ENCODE assay signal across 8 mouse cellular contexts in the genomic region with DNA sequence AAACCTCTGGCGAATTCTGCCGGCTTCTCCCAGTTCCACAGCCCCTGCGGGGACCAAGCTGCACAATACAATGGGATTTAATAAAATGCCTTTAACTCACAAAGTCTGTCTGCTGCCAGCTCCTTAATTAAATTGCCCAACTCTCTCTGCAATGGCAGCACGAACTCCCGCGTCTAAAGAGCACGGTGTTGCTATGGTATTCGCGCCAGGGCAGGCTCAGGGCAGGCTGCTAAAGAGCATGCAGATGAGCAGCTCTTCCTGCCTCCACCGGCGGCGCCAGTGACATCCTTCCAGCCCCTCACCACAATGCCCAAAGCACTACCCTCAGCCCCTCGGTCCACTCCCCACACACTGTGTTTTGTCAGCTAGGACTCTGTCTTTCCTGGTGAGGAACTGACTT. TPM values are rescaled to one million over a fixed set of nuclear protein-coding genes. Genes with fewer than 3 reads are reported as not detected.
DNase-seq lines count a peak whose midpoint lies in the region; ATAC-seq and TF ChIP-seq lines count a peak whose summit lies in the region.

No protein-coding gene starts in this region.

- intact Hi-C loops in left cerebral cortex, postnatal 4 days (cut with DNase I): no loop called here

- H3K9me3 ChIP-seq in heart, embryonic 10.5 days: no peaks in the 10 kb centered on the region
- no peaks in the 10 kb centered on the region for H3K9me3 ChIP-seq in stomach, embryonic 14.5 days (ENCODE audit: control insufficient read depth, low read depth, low read length)
- no peaks in the 10 kb centered on the region for H3K9me3 ChIP-seq in stomach, postnatal 0 days (ENCODE audit: control insufficient read depth, low read length)
- no peaks in the 10 kb centered on the region for H3K9me3 ChIP-seq in limb, embryonic 11.5 days (ENCODE audit: control insufficient read depth, low read length)

- peaks cover 26% of the 10 kb centered on the region for H3K27me3 ChIP-seq in heart, embryonic 10.5 days (ENCODE audit: insufficient read depth, poor library complexity, severe bottlenecking)
- no peaks in the 10 kb centered on the region for H3K27me3 ChIP-seq in stomach, embryonic 14.5 days (ENCODE audit: control insufficient read depth, insufficient read depth, low read length)
- H3K27me3 ChIP-seq in stomach, postnatal 0 days (ENCODE audit: control insufficient read depth, insufficient read depth, low read length): no peaks in the 10 kb centered on the region
- 0 out of 2 replicates have a peak, but pooled peaks cover under 1% of the 10 kb centered on the region for H3K27me3 ChIP-seq in limb, embryonic 11.5 days (ENCODE audit: control insufficient read depth, insufficient read depth, low read length)

- H3K4me1 ChIP-seq in heart, embryonic 10.5 days: peaks cover 44% of the 10 kb centered on the region
- H3K4me1 ChIP-seq in stomach, embryonic 14.5 days (ENCODE audit: control insufficient read depth, insufficient read depth, low read length): peaks cover 9% of the 10 kb centered on the region; the same call in 1 of the 2 replicates
- no peaks in the 10 kb centered on the region for H3K4me1 ChIP-seq in stomach, postnatal 0 days (replicated peaks; ENCODE audit: control insufficient read depth, insufficient read depth)
- peaks cover 19% of the 10 kb centered on the region for H3K4me1 ChIP-seq in limb, embryonic 11.5 days (ENCODE audit: control insufficient read depth, insufficient read depth, low read length)

- 0 out of 2 replicates have a peak overlapping the region, but pooled peaks have one; percentile 12 for H3K4me2 ChIP-seq in stomach, embryonic 14.5 days (replicated peaks; ENCODE audit: low read depth, low read length)
- no peak overlapping the region for H3K4me2 ChIP-seq in stomach, postnatal 0 days (replicated peaks; ENCODE audit: low read depth)
- no peak overlapping the region for H3K4me2 ChIP-seq in limb, embryonic 11.5 days (ENCODE audit: low read depth, severe bottlenecking)

- H3K4me3 ChIP-seq in heart, embryonic 10.5 days: no peak overlapping the region
- H3K4me3 ChIP-seq in stomach, embryonic 14.5 days (ENCODE audit: low read depth, low read length): no peak overlapping the region
- no peak overlapping the region for H3K4me3 ChIP-seq in stomach, postnatal 0 days (ENCODE audit: low read depth, low read length)
- no peak overlapping the region for H3K4me3 ChIP-seq in limb, embryonic 11.5 days (ENCODE audit: low read depth, low read length)

- TF ChIP-seq CTCF in stomach, postnatal 0 days (IDR thresholded peaks at IDR 0.05; ENCODE audit: low read depth): no peak

- peak; percentile 74 for DNase-seq in heart, embryonic 10.5 days (ENCODE audit: low spot score)
- DNase-seq in heart, adult 11 months: no peak
- DNase-seq in stomach, postnatal 0 days (ENCODE audit: low spot score): no peak
- DNase-seq in limb, embryonic 11.5 days (ENCODE audit: low spot score): peak; percentile 27
- DNase-seq in left cerebral cortex, postnatal 4 days: no peak
- no peak for DNase-seq in layer of hippocampus, postnatal 36 days
- no peak for DNase-seq in frontal cortex, postnatal 14 days (ENCODE audit: low spot score in 2 of 2)

- H3K36me3 ChIP-seq in heart, embryonic 10.5 days: no peaks in the 10 kb centered on the region
- no peaks in the 10 kb centered on the region for H3K36me3 ChIP-seq in stomach, embryonic 14.5 days (ENCODE audit: control insufficient read depth, insufficient read depth, low read length)
- no peaks in the 10 kb centered on the region for H3K36me3 ChIP-seq in stomach, postnatal 0 days (ENCODE audit: control insufficient read depth, insufficient read depth, low read length)
- no peaks in the 10 kb centered on the region for H3K36me3 ChIP-seq in limb, embryonic 11.5 days (ENCODE audit: control insufficient read depth, insufficient read depth, low read length)

- no peak for TF ChIP-seq EP300 in stomach, postnatal 0 days (optimal IDR thresholded peaks at IDR 0.05)

- ATAC-seq in stomach, embryonic 14.5 days (ENCODE audit: insufficient number of reproducible peaks, insufficient read depth, low FRiP score, low read depth): no peak
- ATAC-seq in stomach, postnatal 0 days (ENCODE audit: low FRiP score, low TSS enrichment): no peak
- ATAC-seq in limb, embryonic 11.5 days (ENCODE audit: insufficient number of reproducible peaks, low FRiP score, low TSS enrichment, low read depth): no peak

- H3K9ac ChIP-seq in stomach, embryonic 14.5 days (replicated peaks; ENCODE audit: low read depth, low read length): no peak overlapping the region
- H3K9ac ChIP-seq in stomach, postnatal 0 days (ENCODE audit: low read length): no peak overlapping the region
- H3K9ac ChIP-seq in limb, embryonic 11.5 days (ENCODE audit: low read length): peak overlapping the region; percentile 19; the same call in 1 of the 2 replicates

- H3K27ac ChIP-seq in heart, embryonic 10.5 days: no peak overlapping the region
- H3K27ac ChIP-seq in stomach, embryonic 14.5 days (ENCODE audit: low read length): no peak overlapping the region
- H3K27ac ChIP-seq in stomach, postnatal 0 days (replicated peaks): no peak overlapping the region
- H3K27ac ChIP-seq in limb, embryonic 11.5 days (replicated peaks; ENCODE audit: low read depth, low read length): no peak overlapping the region

- 13% methylated on average over 13 of the region's 13 CpGs for WGBS in heart, embryonic 10.5 days
- 19% methylated on average over 13 of the region's 13 CpGs for WGBS in stomach, embryonic 14.5 days
- 25% methylated on average over 13 of the region's 13 CpGs for WGBS in stomach, postnatal 0 days
- WGBS in limb, embryonic 11.5 days: 10% methylated on average over 13 of the region's 13 CpGs

RNA-seq across cellular contexts. Expression of a gene that starts 41.0 kb away (rescaled TPM):
- polyA plus RNA-seq in heart, embryonic 10.5 days (2016; fragmentation: Nextera tagmentation; extraction: Ambion mirVana): 5.1 and 6.3 TPM in 2 replicates
- 4.0 and 5.1 TPM in 2 replicates for polyA plus RNA-seq in stomach, embryonic 14.5 days (2014; fragmentation: Nextera tagmentation; extraction: Ambion mirVana)
- polyA plus RNA-seq in stomach, postnatal 0 days (2015; fragmentation: Nextera tagmentation; extraction: Ambion mirVana): 1.7 and 2.1 TPM in 2 replicates
- 2.6 TPM in 2 replicates for polyA plus RNA-seq in limb, embryonic 11.5 days (2014; fragmentation: Nextera tagmentation; extraction: Ambion mirVana)
- total RNA-seq in left cerebral cortex, postnatal 4 days (2021): 100 to 1,000 TPM; 101 to 117 TPM
- 100 to 1,000 TPM; 206 to 208 TPM for total RNA-seq in layer of hippocampus, postnatal 36 days (2021)

Comparison
In these comparisons a context has a peak if more than half of its experiments do, and no peak if none do; other contexts are left out.
1. DNase-seq: peak in heart, embryonic 10.5 days (single experiment) and limb, embryonic 11.5 days (single experiment); none in heart, adult 11 months (single experiment), stomach, postnatal 0 days (single experiment), left cerebral cortex, postnatal 4 days (single experiment), layer of hippocampus, postnatal 36 days (0 of 2) and frontal cortex, postnatal 14 days (0 of 2).